Mouse (Mus musculus) lung, embryonic 16.5 days (tissue): ENCODE measurements at regions not wholly inside any gene's neighbourhood (a gene's known extent, or its start where the extent isn't known, plus 50 kb on each side); places are given as distances from the start of the nearest gene placed in this dataset.

Source experiments
- ATAC-seq: fragments of 200-750 bp; cut with Nextera tagmentation; 2 replicates; pipeline ENCODE4 v1.8.0; 2017; ENCODE audit warnings: low read depth, mild to moderate bottlenecking, moderate library complexity
- H3K27ac ChIP-seq: fragments of 300-500 bp; sonication (generic); 2 replicates; pipeline ENCODE4 v1.5.1; 2014; ENCODE audit warnings: mild to moderate bottlenecking, control low read depth, low read length
- H3K27me3 ChIP-seq: fragments of 300-500 bp; sonication (generic); 2 replicates; pipeline ENCODE4 v1.6.1; 2014; ENCODE audit warnings: low read depth, low read length, mixed read lengths; ENCODE audit not compliant: control insufficient read depth, insufficient read depth
- H3K36me3 ChIP-seq: fragments of 300-500 bp; sonication (generic); 2 replicates; pipeline ENCODE4 v1.6.1; 2014; ENCODE audit warnings: low read length; ENCODE audit not compliant: control insufficient read depth, insufficient read depth
- H3K4me1 ChIP-seq: fragments of 300-500 bp; sonication (generic); replicated peaks from 2 replicates; pipeline ENCODE4 v1.6.1; 2014; ENCODE audit warnings: low read length, mixed read lengths; ENCODE audit not compliant: control insufficient read depth, insufficient read depth
- H3K4me2 ChIP-seq: fragments of 300-500 bp; sonication (generic); 2 replicates; pipeline ENCODE4 v1.6.1; 2014; ENCODE audit warnings: low read depth, low read length, control low read depth
- H3K4me3 ChIP-seq: fragments of 300-500 bp; sonication (generic); 2 replicates; pipeline ENCODE4 v1.5.1; 2014; ENCODE audit warnings: mild to moderate bottlenecking, low read length, control low read depth
- H3K9ac ChIP-seq: fragments of 300-500 bp; sonication (generic); 2 replicates; pipeline ENCODE4 v1.6.1; 2014; ENCODE audit warnings: low read length, control low read depth
- H3K9me3 ChIP-seq: fragments of 300-500 bp; sonication (generic); 2 replicates; pipeline ENCODE4 v1.6.1; 2016; ENCODE audit warnings: low read length; ENCODE audit not compliant: control insufficient read depth
- WGBS: fragments of 180-500 bp; shearing (Covaris S2); extraction: QIAGEN DNeasy Blood & Tissue Kit; methylation state at CpG from one replicate; pipeline ENCODE4 v1.1.7; 2014; 5-methylcytosine and 5-hydroxymethylcytosine counted together

DNA sequence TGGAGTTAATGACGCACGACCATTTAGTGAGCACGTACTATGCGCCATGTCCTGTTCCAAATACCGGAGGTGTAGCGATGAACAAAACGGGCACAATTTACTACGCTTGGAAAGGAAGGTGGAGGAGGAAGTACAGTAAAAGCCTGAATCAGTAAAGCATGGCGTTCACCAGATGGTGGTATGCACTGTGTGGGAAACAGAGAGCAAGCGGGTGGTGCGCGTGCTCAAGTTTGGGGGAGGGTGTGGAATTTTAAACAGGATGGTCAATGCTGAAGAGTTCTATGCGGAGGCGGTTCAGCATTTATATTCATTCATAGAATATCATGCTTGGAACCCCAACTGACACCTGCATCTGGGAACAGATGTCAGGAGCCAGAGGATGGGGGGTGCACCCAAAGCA, 164.7 kb upstream of the Slco3a1 start:
- ATAC-seq, result no peak

DNA sequence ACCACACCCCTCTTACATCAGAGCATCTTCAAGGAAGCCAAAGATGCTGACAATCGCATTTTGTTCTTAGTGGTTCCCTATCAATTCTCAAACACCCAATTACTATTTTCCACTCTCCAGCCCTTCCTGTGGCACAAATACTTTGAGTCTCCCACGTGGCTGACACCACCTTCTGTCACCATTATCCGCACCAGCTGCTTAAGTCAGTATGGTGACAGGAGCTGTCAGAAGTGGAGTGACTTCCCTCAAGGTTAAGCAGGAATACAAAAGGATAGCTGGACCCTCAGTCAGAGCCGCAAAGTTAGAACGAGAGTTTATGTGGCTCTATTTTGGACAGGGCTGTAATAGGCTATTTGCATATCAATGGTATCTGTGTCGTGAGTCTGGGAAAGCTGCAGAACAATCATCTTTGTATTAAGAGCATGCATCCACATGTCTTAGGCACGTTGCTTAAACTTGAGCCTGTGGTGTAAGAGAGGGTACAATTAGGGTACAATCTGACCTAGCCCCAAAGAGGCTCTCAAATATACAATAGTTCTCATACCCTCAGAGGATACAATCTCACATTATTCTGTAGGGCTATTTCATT, 155.5 kb upstream of the Slco3a1 start:
- ATAC-seq, result no peak
- no peaks in the 10 kb centered on the region for H3K36me3 ChIP-seq
- H3K9ac ChIP-seq, result no peak overlapping the region
- H3K27ac ChIP-seq, result no peak overlapping the region
- 63% methylated on average over 7 of the region's 7 CpGs for whole genome bisulfite sequencing
- no peak overlapping the region for H3K4me3 ChIP-seq
- H3K27me3 ChIP-seq, result no peaks in the 10 kb centered on the region
- no peaks in the 10 kb centered on the region for H3K4me1 ChIP-seq
- H3K4me2 ChIP-seq, result no peak overlapping the region
- no peaks in the 10 kb centered on the region for H3K9me3 ChIP-seq

More for the DNA sequence above, 164.7 kb upstream of the Slco3a1 start:
- no peaks in the 10 kb centered on the region for H3K27me3 ChIP-seq
- H3K27ac ChIP-seq, result no peak overlapping the region
- H3K9ac ChIP-seq, result no peak overlapping the region
- H3K4me1 ChIP-seq, result 0 out of 2 replicates have a peak, but pooled peaks cover 3% of the 10 kb centered on the region
- 93% methylated on average over 14 of the region's 14 CpGs for WGBS
- no peak overlapping the region for H3K4me3 ChIP-seq
- H3K9me3 ChIP-seq, result no peaks in the 10 kb centered on the region
- no peaks in the 10 kb centered on the region for H3K36me3 ChIP-seq
- H3K4me2 ChIP-seq, result no peak overlapping the region

DNA sequence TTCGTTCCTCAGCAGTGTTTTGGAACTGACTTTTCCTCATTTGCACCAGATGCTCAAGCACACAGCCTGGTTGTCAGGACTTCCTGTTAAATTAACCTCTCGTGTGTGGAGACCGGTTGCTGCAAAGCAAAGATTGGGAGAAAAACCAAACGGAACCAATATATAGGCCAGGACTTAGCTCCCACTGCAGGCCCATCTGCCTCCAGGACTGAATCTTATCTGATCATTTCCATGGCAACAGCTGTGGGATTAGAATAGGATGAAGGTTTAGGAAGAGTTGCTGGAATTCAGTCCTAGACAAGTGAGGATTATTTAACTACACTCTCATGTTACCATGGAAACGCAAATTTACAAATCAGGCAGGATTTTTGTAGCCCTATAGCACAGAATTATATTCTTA, 154.4 kb upstream of the Slco3a1 start:
- H3K36me3 ChIP-seq, result no peaks in the 10 kb centered on the region
- H3K9me3 ChIP-seq, result no peaks in the 10 kb centered on the region
- WGBS, result 30% methylated on average over 5 of the region's 5 CpGs
- no peaks in the 10 kb centered on the region for H3K4me1 ChIP-seq
- H3K27ac ChIP-seq, result no peak overlapping the region
- ATAC-seq, result no peak
- H3K4me3 ChIP-seq, result no peak overlapping the region
- H3K4me2 ChIP-seq, result no peak overlapping the region
- H3K27me3 ChIP-seq, result no peaks in the 10 kb centered on the region
- no peak overlapping the region for H3K9ac ChIP-seq

DNA sequence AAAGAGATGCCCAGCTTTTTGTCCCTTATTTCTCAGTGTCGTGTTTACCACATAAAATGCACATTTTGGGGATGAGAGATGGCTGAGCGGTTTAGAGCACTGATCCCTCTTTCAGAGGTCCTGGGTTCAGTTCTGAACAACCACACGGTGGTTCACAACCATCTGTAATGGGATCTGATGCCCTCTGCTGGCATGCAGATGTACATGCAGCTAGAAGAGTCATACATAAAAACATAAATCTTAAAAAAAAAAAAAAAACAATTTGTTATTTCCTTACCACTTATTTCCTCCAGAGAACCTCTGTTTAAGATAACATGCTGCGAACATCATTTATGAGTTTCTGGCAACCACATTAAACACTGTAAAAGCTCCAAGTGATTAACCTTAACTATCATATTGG, 149.0 kb upstream of the Slco3a1 start:
- Histone ChIP-seq H3K36me3 (no peaks in the 10 kb centered on the region), H3K27me3 (no peaks in the 10 kb centered on the region), H3K9me3 (no peaks in the 10 kb centered on the region), H3K4me1 (no peaks in the 10 kb centered on the region), H3K27ac (no peak overlapping the region), H3K4me2 (no peak overlapping the region), H3K9ac (no peak overlapping the region), H3K4me3 (no peak overlapping the region)
- WGBS, result 67% methylated on average over 4 of the region's 4 CpGs
- no peak for ATAC-seq

DNA sequence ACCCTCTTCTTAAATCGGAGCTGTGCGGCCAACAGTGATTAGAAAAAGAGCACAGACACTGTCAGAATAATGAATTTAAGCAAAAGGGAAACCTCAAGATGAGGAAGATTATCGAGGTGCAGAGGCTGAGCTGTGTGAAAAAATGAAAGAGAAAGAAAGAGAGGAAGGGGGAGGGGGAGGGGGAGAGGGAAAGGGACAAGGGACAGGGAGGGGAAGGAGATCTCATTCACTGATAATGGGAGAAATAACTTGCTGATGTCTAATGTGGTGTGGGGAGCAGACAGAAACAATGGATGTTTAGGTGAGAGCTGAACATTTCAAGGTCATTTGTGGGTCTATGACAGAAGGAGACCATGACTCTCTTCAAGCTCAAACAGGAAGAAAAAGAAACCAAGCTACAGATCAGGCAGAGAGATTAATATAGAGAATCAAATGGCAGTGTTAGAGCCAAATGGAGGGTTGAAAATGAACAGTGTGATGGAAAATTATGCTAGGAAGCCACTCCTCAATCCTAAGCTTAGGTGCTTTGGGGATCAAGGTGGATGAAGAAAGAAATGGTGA, 143.3 kb upstream of the Slco3a1 start:
- H3K9me3 ChIP-seq, result no peaks in the 10 kb centered on the region
- H3K4me1 ChIP-seq, result no peaks in the 10 kb centered on the region
- no peak overlapping the region for H3K9ac ChIP-seq
- no peaks in the 10 kb centered on the region for H3K27me3 ChIP-seq
- H3K36me3 ChIP-seq, result no peaks in the 10 kb centered on the region
- 67% methylated on average over 3 of the region's 3 CpGs for WGBS
- no peak for ATAC-seq
- no peak overlapping the region for H3K4me2 ChIP-seq
- H3K27ac ChIP-seq, result no peak overlapping the region
- H3K4me3 ChIP-seq, result no peak overlapping the region

DNA sequence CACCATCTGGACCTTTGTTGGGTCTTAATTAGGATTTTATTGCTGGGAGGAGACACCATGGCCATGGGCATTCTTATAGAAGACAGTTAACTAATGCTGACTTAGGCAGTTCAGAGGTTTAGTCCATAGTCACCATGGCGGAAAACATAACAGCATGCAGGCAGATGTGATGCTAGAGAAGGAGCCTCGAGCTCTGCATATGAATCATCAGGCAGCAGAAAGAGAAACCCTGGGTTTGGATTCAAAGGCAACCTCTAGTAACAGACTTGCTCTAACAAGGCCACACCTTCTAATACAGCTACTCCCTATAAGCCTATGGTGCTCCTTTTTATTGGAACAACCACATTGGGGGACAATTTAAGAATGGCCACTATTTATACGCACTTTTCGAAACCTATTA, 141.7 kb upstream of the Slco3a1 start:
- H3K36me3 ChIP-seq, result no peaks in the 10 kb centered on the region
- ATAC-seq, result no peak
- H3K4me2 ChIP-seq, result no peak overlapping the region
- H3K27me3 ChIP-seq, result no peaks in the 10 kb centered on the region
- H3K9ac ChIP-seq, result no peak overlapping the region
- no peak overlapping the region for H3K27ac ChIP-seq
- no peaks in the 10 kb centered on the region for H3K9me3 ChIP-seq
- WGBS, result 87% methylated on average over 4 of the region's 4 CpGs
- no peaks in the 10 kb centered on the region for H3K4me1 ChIP-seq
- no peak overlapping the region for H3K4me3 ChIP-seq

DNA sequence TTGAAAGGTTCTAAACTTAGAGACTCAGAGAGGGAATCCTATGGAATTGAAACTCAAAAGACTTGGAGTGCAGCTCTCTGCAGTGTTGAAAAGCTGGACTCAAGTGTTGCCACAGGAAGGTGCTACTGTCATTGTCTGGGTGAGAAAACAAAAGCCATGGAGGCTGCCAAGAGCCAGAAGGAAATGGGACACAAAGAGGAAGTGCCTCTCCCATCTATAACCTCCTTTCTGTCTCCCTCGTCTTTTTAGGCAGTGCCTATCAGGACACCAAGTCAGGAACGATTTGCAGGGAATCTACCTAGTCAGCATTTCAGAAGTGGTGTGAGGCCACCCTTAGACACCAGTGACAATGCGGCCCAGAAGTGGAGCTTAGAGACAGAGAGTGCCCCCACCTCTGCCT, 138.5 kb upstream of the Slco3a1 start:
- no peaks in the 10 kb centered on the region for H3K27me3 ChIP-seq
- H3K4me3 ChIP-seq, result no peak overlapping the region
- H3K36me3 ChIP-seq, result no peaks in the 10 kb centered on the region
- H3K4me2 ChIP-seq, result no peak overlapping the region
- H3K27ac ChIP-seq, result no peak overlapping the region
- no peak overlapping the region for H3K9ac ChIP-seq
- no peaks in the 10 kb centered on the region for H3K4me1 ChIP-seq
- 43% methylated on average over 3 of the region's 3 CpGs for WGBS
- peak; percentile 65; the same call in 1 of the 2 replicates for ATAC-seq
- no peaks in the 10 kb centered on the region for H3K9me3 ChIP-seq

DNA sequence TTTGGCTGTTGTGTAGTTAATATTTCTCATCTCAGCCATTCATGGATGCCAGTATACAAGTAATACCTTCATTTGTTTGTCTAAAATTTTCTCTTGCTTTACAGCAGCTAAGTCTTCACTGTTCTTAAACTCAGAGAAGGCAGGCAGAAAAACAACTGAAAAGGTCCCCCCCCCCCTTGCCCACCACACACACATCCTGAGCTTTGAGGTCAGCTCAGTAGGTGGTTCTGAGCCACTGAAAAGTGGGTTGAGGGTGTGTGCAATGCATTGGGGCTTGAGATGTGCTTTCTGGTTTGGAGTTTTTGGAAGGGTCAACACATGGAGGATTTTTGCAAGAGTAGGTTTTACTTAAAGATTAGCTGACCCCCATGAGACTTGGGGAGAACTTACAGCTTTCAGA, 136.1 kb upstream of the Slco3a1 start:
- no peaks in the 10 kb centered on the region for H3K27me3 ChIP-seq
- no peak overlapping the region for H3K4me2 ChIP-seq
- ATAC-seq, result no peak
- H3K4me3 ChIP-seq, result no peak overlapping the region
- H3K27ac ChIP-seq, result no peak overlapping the region
- no peaks in the 10 kb centered on the region for H3K36me3 ChIP-seq
- H3K9me3 ChIP-seq, result no peaks in the 10 kb centered on the region
- no peaks in the 10 kb centered on the region for H3K4me1 ChIP-seq
- H3K9ac ChIP-seq, result no peak overlapping the region

DNA sequence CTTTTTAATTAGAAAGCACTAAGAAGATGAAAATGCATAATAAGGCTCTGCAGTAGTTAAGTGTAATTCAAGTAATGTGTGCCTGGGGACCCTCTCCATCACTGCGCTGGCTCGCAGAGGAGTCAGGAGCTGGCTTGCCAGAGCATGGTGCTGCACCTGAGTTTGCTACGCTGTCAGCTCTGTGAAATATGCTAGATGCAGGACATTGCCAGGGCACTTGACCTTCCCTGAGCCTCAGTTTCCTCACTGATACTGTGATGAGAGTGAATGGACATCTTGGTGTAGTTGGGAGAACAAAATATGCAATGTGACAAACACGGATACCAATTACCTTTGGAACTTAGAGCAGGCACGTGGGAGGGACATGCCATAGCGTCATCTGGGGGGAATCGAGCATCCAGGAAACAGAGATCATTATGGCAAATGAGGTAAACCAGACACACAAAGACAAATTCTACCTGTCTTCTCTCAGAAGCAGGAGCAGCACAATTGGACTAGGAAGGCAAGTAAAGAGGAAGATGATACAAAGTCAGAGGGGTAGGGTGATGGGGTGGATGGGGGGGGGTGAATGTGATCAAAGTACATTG, 133.6 kb upstream of the Slco3a1 start:
- ATAC-seq, result no peak
- H3K4me2 ChIP-seq, result no peak overlapping the region
- no peak overlapping the region for H3K27ac ChIP-seq
- WGBS, result 76% methylated on average over 7 of the region's 7 CpGs
- no peaks in the 10 kb centered on the region for H3K27me3 ChIP-seq
- no peaks in the 10 kb centered on the region for H3K4me1 ChIP-seq
- no peak overlapping the region for H3K4me3 ChIP-seq
- H3K9me3 ChIP-seq, result no peaks in the 10 kb centered on the region
- no peak overlapping the region for H3K9ac ChIP-seq
- H3K36me3 ChIP-seq, result no peaks in the 10 kb centered on the region
